Mouse (Mus musculus): Measurements from ENCODE around the gene Il1f5. TPM values are rescaled to one million over a fixed set of nuclear protein-coding genes. Genes with fewer than 3 reads are reported as not detected.

The Il1f5 gene
- total RNA-seq (2012; rRNA removed), result not detected in 2 replicates
- total RNA-seq (2014; rRNA removed), result not detected in 2 replicates
- not detected in 2 replicates for polyA plus RNA-seq (2012; ENCODE audit: insufficient read length, low read depth)

- Histone ChIP-seq H3K9ac (ENCODE audit: insufficient read depth, low read depth) (no peak within 1 kb of the TSS), H3K79me2 (replicated peaks; ENCODE audit: control insufficient read depth, extremely low read depth, insufficient read depth, poor library complexity, severe bottlenecking) (no peaks in the 10 kb centered on the region), H3K4me2 (ENCODE audit: insufficient read depth, low read depth, poor library complexity, severe bottlenecking) (no peak within 1 kb of the TSS), H3K9me3 (replicated peaks; ENCODE audit: low read length) (no peaks in the 10 kb centered on the region), H3K27me3 (replicated peaks) (no peaks in the 10 kb centered on the region), H3K36me3 (replicated peaks in 1 of 2; ENCODE audit: control insufficient read depth in 1 of 2, insufficient read depth in 1 of 2, low read length in 1 of 2) (no peaks in the 10 kb centered on the region), H3K4me1 (ENCODE audit: control insufficient read depth in 1 of 2, insufficient read depth in 2 of 2) (no peaks in the 10 kb centered on the region), H3K4me3 (replicated peaks in 1 of 3; ENCODE audit: low read depth in 2 of 3, low read length in 2 of 3, poor library complexity in 1 of 3) (no peak within 1 kb of the TSS), H3K27ac (ENCODE audit: insufficient read depth, low read depth) (no peak within 1 kb of the TSS)
- in situ Hi-C loops (cut with MboI; ENCODE audit: low pct_ligation_motif_present, low pct_unique_long_range_greater_than_20kb, low sequenced_read_pairs), result no loop called here
- dilution Hi-C loops (cut with MboI; ENCODE audit: extremely low pct_ligation_motif_present, extremely low pct_unique_long_range_greater_than_20kb, low sequenced_read_pairs), result no loop called here
- DNase-seq (ENCODE audit: extremely low read depth), result no peak
- TF ChIP-seq USF1 (IDR thresholded peaks at IDR 0.05; ENCODE audit: low read depth, low read length) (no peak), SIN3A (IDR thresholded peaks at IDR 0.05; ENCODE audit: low read length) (no peak)
Observed at GRCm38 (mm10) chr2:24276654-24277053, at the start of gene Il1f5. TSS of gene Il1f5 (plus strand) at chr2:24276954.

- DNase-seq (ENCODE audit: extremely low read depth), result no peak
- no peak overlapping the region for H3K27ac ChIP-seq (ENCODE audit: insufficient read depth, low read depth)
- TF ChIP-seq ELF1 (IDR thresholded peaks at IDR 0.05; ENCODE audit: low read depth, low read length) (no peak), SIN3A (IDR thresholded peaks at IDR 0.05; ENCODE audit: low read length) (no peak), CHD1 (IDR thresholded peaks at IDR 0.05; ENCODE audit: low read depth, low read length) (no peak), ZKSCAN1 (IDR thresholded peaks at IDR 0.05; ENCODE audit: borderline replicate concordance, low read depth, low read length) (no peak), MAZ (IDR thresholded peaks at IDR 0.05; ENCODE audit: low read depth, low read length) (no peak), KAT2A (IDR thresholded peaks at IDR 0.05; ENCODE audit: insufficient replicate concordance, low read length) (no peak), E2F4 (IDR thresholded peaks at IDR 0.05; ENCODE audit: insufficient replicate concordance, low read depth, low read length) (no peak), NELFE (IDR thresholded peaks at IDR 0.05; ENCODE audit: low read depth, low read length) (no peak), IRF4 (IDR thresholded peaks at IDR 0.05; ENCODE audit: low read depth, low read length) (no peak), CHD2 (IDR thresholded peaks at IDR 0.05; ENCODE audit: low read length) (no peak), ZC3H11A (IDR thresholded peaks at IDR 0.05; ENCODE audit: low read depth, low read length) (no peak)
Observed at GRCm38 (mm10) chr2:24227191-24227590, 49.6 kb upstream of the Il1f5 start.

DNA sequence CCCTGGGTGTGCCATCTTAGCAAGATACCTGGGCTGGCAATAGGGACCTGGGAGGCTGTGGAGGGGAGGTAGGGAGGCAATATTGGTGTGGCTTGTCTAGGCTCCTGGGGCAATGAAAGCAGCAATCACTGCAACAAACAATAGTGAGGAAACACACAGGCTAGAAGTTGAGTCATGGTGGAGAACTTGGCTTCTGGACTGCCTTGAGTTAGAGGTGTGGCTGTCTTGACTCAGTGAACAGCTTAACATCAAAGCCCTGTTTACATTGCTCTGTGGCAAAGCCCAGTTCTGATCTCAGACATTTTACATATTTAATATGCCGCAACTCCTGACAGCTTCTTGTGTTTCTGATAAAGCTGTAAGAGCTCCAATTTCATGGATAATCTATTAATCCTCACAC is 9.3 kb upstream of the Il1f5 start:
- no peak for TF ChIP-seq CTCF (conservative IDR thresholded peaks at IDR 0.05 in 1 of 2, IDR thresholded peaks at IDR 0.05 in 1 of 2; ENCODE audit: low read depth in 2 of 2, low read length in 2 of 2)
- TF ChIP-seq ZNF384 (IDR thresholded peaks at IDR 0.05; ENCODE audit: low read depth, low read length), result no peak
- TF ChIP-seq NELFE (IDR thresholded peaks at IDR 0.05; ENCODE audit: low read depth, low read length), result no peak
- no peak for TF ChIP-seq ELF1 (IDR thresholded peaks at IDR 0.05; ENCODE audit: low read depth, low read length)
- TF ChIP-seq MAFK (IDR thresholded peaks at IDR 0.05; ENCODE audit: insufficient replicate concordance, low read length), result no peak
- no peak for TF ChIP-seq E2F4 (IDR thresholded peaks at IDR 0.05; ENCODE audit: insufficient replicate concordance, low read depth, low read length)
- no peak for TF ChIP-seq JUN (IDR thresholded peaks at IDR 0.05; ENCODE audit: insufficient read depth, low read depth, low read length)
- no peak for TF ChIP-seq USF2 (conservative IDR thresholded peaks at IDR 0.05; ENCODE audit: low read depth, low read length)
- TF ChIP-seq NRF1 (IDR thresholded peaks at IDR 0.05; ENCODE audit: low read depth, low read length), result no peak
- TF ChIP-seq POLR2AphosphoS2 (IDR thresholded peaks at IDR 0.05; ENCODE audit: low read depth, low read length), result no peak
- TF ChIP-seq MAX (IDR thresholded peaks at IDR 0.05; ENCODE audit: low read length), result no peak
- no peak for TF ChIP-seq SIN3A (IDR thresholded peaks at IDR 0.05; ENCODE audit: low read length)
- TF ChIP-seq RCOR1 (conservative IDR thresholded peaks at IDR 0.05; ENCODE audit: low read depth, low read length), result no peak
- TF ChIP-seq TBP (conservative IDR thresholded peaks at IDR 0.05; ENCODE audit: low read depth, low read length), result no peak
- TF ChIP-seq MXI1 (IDR thresholded peaks at IDR 0.05; ENCODE audit: low read depth, low read length), result no peak
- no peak for TF ChIP-seq JUND (conservative IDR thresholded peaks at IDR 0.05; ENCODE audit: low read depth, low read length)
- in situ Hi-C loops (cut with MboI; ENCODE audit: low pct_ligation_motif_present, low pct_unique_long_range_greater_than_20kb, low sequenced_read_pairs) (no loop called here), dilution Hi-C loops (cut with MboI; ENCODE audit: extremely low pct_ligation_motif_present, extremely low pct_unique_long_range_greater_than_20kb, low sequenced_read_pairs) (no loop called here)
- H3K9me3 ChIP-seq (replicated peaks; ENCODE audit: low read length), result no peaks in the 10 kb centered on the region
- DNase-seq (ENCODE audit: extremely low read depth), result no peak
- no peaks in the 10 kb centered on the region for H3K36me3 ChIP-seq (replicated peaks in 1 of 2; ENCODE audit: control insufficient read depth in 1 of 2, insufficient read depth in 1 of 2, low read length in 1 of 2)
- H3K4me3 ChIP-seq (replicated peaks in 1 of 3; ENCODE audit: low read depth in 2 of 3, low read length in 2 of 3, poor library complexity in 1 of 3), result no peak overlapping the region
- H3K27ac ChIP-seq (ENCODE audit: insufficient read depth, low read depth), result no peak overlapping the region
- no peaks in the 10 kb centered on the region for H3K27me3 ChIP-seq (replicated peaks)
- H3K4me2 ChIP-seq (ENCODE audit: insufficient read depth, low read depth, poor library complexity, severe bottlenecking), result no peak overlapping the region
- H3K9ac ChIP-seq (ENCODE audit: insufficient read depth, low read depth), result no peak overlapping the region
- no peaks in the 10 kb centered on the region for H3K79me2 ChIP-seq (replicated peaks; ENCODE audit: control insufficient read depth, extremely low read depth, insufficient read depth, poor library complexity, severe bottlenecking)
- 0 out of 4 replicates have a peak, but pooled peaks cover 2 to 5% of the 10 kb centered on the region in 2 experiments for H3K4me1 ChIP-seq (ENCODE audit: control insufficient read depth in 1 of 2, insufficient read depth in 2 of 2)

More at GRCm38 (mm10) chr2:24227191-24227590, 49.6 kb upstream of the Il1f5 start:
- Histone ChIP-seq H3K36me3 (replicated peaks in 1 of 2; ENCODE audit: control insufficient read depth in 1 of 2, insufficient read depth in 1 of 2, low read length in 1 of 2) (no peaks in the 10 kb centered on the region), H3K79me2 (replicated peaks; ENCODE audit: control insufficient read depth, extremely low read depth, insufficient read depth, poor library complexity, severe bottlenecking) (no peaks in the 10 kb centered on the region), H3K4me3 (replicated peaks in 1 of 3; ENCODE audit: low read depth in 2 of 3, low read length in 2 of 3, poor library complexity in 1 of 3) (no peak overlapping the region), H3K4me1 (ENCODE audit: control insufficient read depth in 1 of 2, insufficient read depth in 2 of 2) (no peaks in the 10 kb centered on the region), H3K27me3 (replicated peaks) (no peaks in the 10 kb centered on the region), H3K9ac (ENCODE audit: insufficient read depth, low read depth) (no peak overlapping the region), H3K4me2 (ENCODE audit: insufficient read depth, low read depth, poor library complexity, severe bottlenecking) (no peak overlapping the region), H3K9me3 (replicated peaks; ENCODE audit: low read length) (no peaks in the 10 kb centered on the region)
- in situ Hi-C loops (cut with MboI; ENCODE audit: low pct_ligation_motif_present, low pct_unique_long_range_greater_than_20kb, low sequenced_read_pairs) (no loop called here), dilution Hi-C loops (cut with MboI; ENCODE audit: extremely low pct_ligation_motif_present, extremely low pct_unique_long_range_greater_than_20kb, low sequenced_read_pairs) (no loop called here)
